Mouse (Mus musculus) gastrocnemius, postnatal 36 days (tissue): ENCODE data around the gene Cdyl. TPM values are rescaled to one million over a fixed set of nuclear protein-coding genes. Genes with fewer than 3 reads are reported as not detected.

Experiments used
- DNase-seq, 2 experiments: peaks; one replicate each; pipeline ENCODE4 v3.0.0; 2022
- intact Hi-C: fragments of 180-260 bp; cut with DNase I; formaldehyde crosslinking; loops from one replicate; pipeline ENCODE4 v1.15.1; 2025
- total RNA-seq, 2 experiments: library from RNA; stranded (reverse); gene quantifications; 2 replicates each; pipeline ENCODE4 v1.2.3; 2021

Cdyl gene
- total RNA-seq, 2 experiments from 2014 or later = 4.2 to 5.9 TPM

DNA sequence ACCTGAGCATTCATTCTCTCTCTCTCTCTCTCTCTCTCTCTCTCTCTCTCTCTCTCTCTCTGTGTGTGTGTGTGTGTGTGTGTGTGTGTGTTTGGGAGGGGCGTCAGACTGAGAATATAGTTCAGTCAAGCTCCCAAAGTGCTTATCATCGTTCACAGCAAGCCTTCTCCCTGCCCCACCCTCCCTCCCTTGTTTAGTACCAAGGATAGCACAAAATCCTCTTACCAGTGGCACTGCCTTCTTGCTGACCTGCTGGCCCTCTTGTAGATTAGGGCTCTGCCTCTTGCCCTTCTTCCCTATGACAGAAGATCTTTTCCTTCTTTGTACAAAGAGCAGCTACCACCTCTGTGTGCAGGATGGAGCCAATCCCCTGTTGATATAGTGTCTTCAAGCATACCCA, 136.3 kb downstream of the Cdyl start:
- intact Hi-C loops = no loop called here
- DNase-seq = no peak

GRCm38 (mm10) chr13:35796352-35796751, 136.7 kb downstream of the Cdyl start:
- intact Hi-C loops = no loop called here

DNA sequence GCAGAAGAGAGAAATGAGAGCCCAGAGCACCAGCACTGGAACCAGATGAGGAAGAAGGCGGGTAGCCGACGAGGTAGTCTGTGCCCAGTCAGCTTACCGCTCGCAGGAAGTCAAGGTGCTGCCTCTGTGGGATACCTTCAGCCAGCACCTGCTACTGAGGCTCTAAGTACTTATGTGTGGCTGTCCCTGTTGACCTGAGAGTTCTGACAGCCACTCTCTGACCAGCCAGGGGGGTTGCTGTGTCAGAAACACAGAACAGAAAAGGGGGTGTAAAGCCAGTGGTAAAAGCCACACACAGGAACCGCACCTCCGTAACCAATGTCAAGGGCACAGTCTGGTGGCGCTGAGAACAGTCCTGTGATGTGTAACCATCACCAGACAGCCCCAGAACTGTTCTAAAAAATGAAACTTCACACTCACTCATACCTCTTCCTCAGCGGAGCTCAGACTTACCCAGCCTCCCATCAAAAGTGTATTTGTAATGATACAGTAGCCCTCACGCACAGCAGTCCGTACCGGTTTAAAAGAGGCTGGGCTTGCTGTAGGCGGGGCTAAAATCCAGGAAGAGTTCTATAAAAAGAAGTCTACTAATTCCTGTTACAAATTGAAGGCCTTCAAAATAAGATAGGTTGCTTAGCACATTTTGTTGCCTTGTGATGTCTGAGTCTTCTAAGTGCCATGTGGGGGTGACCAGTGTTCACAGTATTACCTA, 138.3 kb downstream of the Cdyl start:
- DNase-seq = no peak
- intact Hi-C loops = no loop called here

More at GRCm38 (mm10) chr13:35796352-35796751, 136.7 kb downstream of the Cdyl start:
- DNase-seq = no peak

DNA sequence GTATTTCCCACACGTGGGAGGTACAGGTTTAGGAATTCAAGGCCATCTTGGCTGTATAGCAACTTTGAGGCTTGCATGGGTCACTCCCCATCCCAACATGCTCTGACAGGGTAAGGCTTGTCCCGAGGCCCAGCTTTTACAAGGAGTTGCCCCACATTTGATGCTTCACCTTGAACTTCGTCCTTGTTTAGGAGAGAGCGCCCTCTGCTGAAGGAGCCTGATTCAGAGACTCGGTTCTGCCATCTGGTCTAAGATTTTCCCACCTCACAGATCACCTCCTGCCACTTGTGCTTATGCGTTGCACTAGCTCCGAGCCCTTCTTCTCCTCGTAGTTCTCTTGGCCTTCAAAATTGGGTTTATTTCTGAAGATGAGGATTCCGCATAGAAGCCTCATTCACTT, 139.0 kb downstream of the Cdyl start:
- DNase-seq = no peak
- intact Hi-C loops = no loop called here

DNA sequence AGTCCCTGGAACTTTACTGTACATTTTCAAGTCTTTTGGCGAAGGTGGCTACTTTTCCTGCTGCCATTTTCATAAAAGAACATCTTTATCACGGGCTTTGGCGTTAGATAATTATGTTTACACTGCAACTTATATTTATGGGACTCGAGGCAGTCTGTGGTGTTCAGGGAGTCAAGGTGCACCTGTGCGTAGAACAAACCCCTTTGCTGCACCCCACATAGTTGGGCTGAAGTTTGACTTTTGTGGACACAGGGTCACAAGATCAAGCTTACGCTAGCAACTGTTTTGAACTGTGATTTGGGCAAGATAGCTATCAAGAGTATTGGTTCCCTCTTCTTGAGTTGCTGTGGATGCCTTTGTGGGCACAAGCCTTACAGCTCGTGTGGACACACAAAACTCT, 140.6 kb downstream of the Cdyl start:
- DNase-seq = no peak
- intact Hi-C loops = no loop called here

GRCm38 (mm10) chr13:35805727-35806126, 146.1 kb downstream of the Cdyl start:
- intact Hi-C loops = no loop called here

DNA sequence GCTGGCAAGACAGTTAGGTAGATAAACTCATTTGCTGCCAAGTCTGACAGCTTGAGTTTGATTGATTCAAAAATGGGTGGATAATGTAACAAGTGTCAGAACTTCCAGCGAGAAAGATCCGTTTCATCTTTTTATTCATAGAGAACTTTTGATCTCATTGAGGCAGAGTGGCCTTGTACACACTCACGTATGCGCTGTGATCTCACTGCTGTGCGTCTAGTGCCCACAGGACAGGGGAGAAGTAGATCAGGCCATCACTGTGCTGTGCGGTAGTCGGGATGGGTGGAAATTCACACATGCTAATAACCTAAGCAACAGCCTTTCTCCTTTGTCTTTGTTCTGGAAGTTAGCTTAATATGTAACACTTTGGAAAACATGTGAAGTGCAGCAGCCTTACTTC, 146.5 kb downstream of the Cdyl start:
- no peak for DNase-seq
- intact Hi-C loops = no loop called here

More at GRCm38 (mm10) chr13:35805727-35806126, 146.1 kb downstream of the Cdyl start:
- no peak for DNase-seq

GRCm38 (mm10) chr13:35807016-35807415, 147.4 kb downstream of the Cdyl start:
- intact Hi-C loops = no loop called here
- no peak for DNase-seq

DNA sequence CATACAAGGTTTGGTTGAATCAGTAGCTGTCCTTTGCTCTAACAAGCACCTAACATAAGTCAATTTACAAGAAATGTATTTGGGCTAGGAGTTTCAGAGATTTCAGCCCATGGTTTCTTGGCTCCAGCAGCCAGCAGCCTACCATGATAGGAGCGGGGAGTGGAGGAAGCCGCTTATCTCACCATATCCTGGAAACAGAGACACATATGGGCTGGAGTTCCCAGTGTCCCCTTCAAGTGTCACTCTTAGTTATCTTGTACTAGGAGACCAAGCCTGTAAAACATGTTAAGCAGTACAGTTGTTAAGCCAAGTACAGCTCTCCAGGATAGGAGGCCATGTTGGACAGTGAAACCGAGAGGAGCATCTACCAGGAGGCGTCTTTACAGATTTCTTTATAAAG, 147.9 kb downstream of the Cdyl start:
- DNase-seq = no peak
- intact Hi-C loops = no loop called here

- DNase-seq = no peak
- intact Hi-C loops = no loop called here
Observed at GRCm38 (mm10) chr13:35807940-35808339, 148.3 kb downstream of the Cdyl start.

- no peak for DNase-seq
- intact Hi-C loops = no loop called here
Observed at GRCm38 (mm10) chr13:35809252-35810159, 149.9 kb downstream of the Cdyl start.

GRCm38 (mm10) chr13:35810160-35810537, 150.5 kb downstream of the Cdyl start:
- intact Hi-C loops = no loop called here
- DNase-seq = no peak

GRCm38 (mm10) chr13:35811361-35812190, 151.9 kb downstream of the Cdyl start:
- DNase-seq = no peak
- intact Hi-C loops = no loop called here

DNA sequence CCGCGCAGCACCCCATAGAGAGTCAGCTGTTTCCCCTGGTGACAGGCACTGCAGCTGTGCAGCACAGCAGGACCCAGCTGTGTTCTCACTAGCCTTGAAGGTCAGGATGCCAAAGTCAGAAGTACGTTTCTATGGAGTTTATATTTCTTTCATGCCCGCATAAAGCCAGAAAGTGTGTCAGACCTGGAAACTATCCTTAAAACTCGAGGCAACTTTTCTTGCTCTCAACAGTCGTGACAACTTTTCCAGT, 152.5 kb downstream of the Cdyl start:
- intact Hi-C loops = no loop called here
- no peak for DNase-seq

- DNase-seq = no peak
- intact Hi-C loops = no loop called here
Observed at GRCm38 (mm10) chr13:35813348-35814127, 153.9 kb downstream of the Cdyl start.

- intact Hi-C loops = loop anchor here (5.0 kb wide), 1 partner anchor 62 kb away; no protein-coding TSS in a partner anchor
- no peak for DNase-seq
Observed at GRCm38 (mm10) chr13:35815205-35815726, 155.6 kb downstream of the Cdyl start.

DNA sequence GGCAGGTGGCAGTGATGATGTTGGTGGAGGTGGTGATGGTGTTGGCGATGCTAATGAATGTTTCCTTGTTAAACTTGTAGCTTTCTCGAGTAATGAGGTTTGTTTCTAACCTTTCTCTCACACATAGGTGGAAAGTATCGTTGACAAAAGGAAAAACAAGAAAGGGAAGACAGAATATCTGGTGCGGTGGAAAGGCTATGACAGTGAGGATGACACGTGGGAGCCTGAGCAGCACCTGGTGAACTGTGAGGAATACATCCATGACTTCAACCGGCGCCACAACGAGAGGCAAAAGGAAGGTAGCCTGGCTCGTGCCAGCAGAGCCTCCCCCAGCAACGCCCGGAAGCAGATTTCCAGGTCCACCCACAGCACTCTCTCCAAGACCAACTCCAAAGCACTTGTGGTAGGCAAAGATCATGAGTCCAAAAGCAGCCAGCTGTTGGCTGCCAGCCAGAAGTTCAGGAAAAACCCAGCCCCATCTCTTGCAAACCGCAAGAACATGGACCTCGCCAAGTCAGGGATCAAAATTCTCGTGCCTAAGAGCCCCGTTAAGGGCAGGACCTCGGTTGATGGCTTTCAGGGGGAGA, 156.2 kb downstream of the Cdyl start:
- DNase-seq = no peak
- intact Hi-C loops = loop anchor here (5.0 kb wide), 1 partner anchor 61 kb away; no protein-coding TSS in a partner anchor

GRCm38 (mm10) chr13:35817626-35818025, 158.0 kb downstream of the Cdyl start:
- DNase-seq = no peak
- intact Hi-C loops = loop anchor here (5.0 kb wide), 1 partner anchor 60 kb away; no protein-coding TSS in a partner anchor

GRCm38 (mm10) chr13:35818060-35818459, 158.4 kb downstream of the Cdyl start:
- intact Hi-C loops = loop anchor here (5.0 kb wide), 1 partner anchor 59 kb away; no protein-coding TSS in a partner anchor
- DNase-seq = no peak
